Mouse (Mus musculus): ENCODE data around the gene Pold3. TPM values are rescaled to one million over a fixed set of nuclear protein-coding genes. Genes with fewer than 3 reads are reported as not detected.

Gene Pold3
- total RNA-seq, 4 experiments from 2014 or later: 21.5 to 31.9 (median 26.0) TPM

Other genes starting within 250 kb of the Pold3 start
- 10 to 100 TPM; 17.0 to 25.7 (median 19.9) TPM for gene Rnf169, start 141.1 kb downstream of the Pold3 start, total RNA-seq (2022)
- not detected for gene Chrdl2, start 115.4 kb downstream of the Pold3 start, total RNA-seq (2022)
- gene Lipt2, start 37.7 kb upstream of the Pold3 start, total RNA-seq (2022): 1 to 10 TPM; 5.2 to 7.5 (median 6.4) TPM
- 1 to 10 TPM in 3 of 4 experiments, under 1 TPM in 1; 0.55 to 1.9 (median 1.4) TPM for gene Kcne3, start 54.9 kb upstream of the Pold3 start, total RNA-seq (2022)
- 1 to 10 TPM; 5.5 to 6.8 (median 6.3) TPM for gene Pgm2l1, start 105.8 kb upstream of the Pold3 start, total RNA-seq (2022)
- gene P4ha3, start 164.0 kb upstream of the Pold3 start, total RNA-seq (2022): 1 to 10 TPM in 1 of 4 experiments, under 1 TPM in 3; 0.49 to 1.1 (median 0.81) TPM

All from adrenal gland, adult 8-10 months (tissue).